ENCODE assay signal across 8 mouse cellular contexts in genomic region chr2:35581501-35582340, GRCm38 (mm10). TPM values are rescaled to one million over a fixed set of nuclear protein-coding genes. Genes with fewer than 3 reads are reported as not detected.
DNase-seq lines count a peak whose midpoint lies in the region; ATAC-seq lines count a peak whose summit lies in the region.

No protein-coding gene starts in this region.

- peak overlapping the region; percentile 75 for H3K4me3 ChIP-seq in brown adipose tissue, adult 24 weeks (ENCODE audit: insufficient read depth, low read depth, low read length)
- peak overlapping the region; percentile 48 for H3K4me3 ChIP-seq in forebrain, embryonic 16.5 days (replicated peaks; ENCODE audit: low read length)
- H3K4me3 ChIP-seq in hindbrain, embryonic 15.5 days = peak overlapping the region; percentile 42
- peak overlapping the region; percentile 47 for H3K4me3 ChIP-seq in liver, embryonic 11.5 days (ENCODE audit: low read depth, low read length)
- peak overlapping the region; percentile 49 for H3K4me3 ChIP-seq in neural tube, embryonic 11.5 days (ENCODE audit: low read depth, low read length)

- H3K4me2 ChIP-seq in forebrain, embryonic 16.5 days (ENCODE audit: low read length) = peak overlapping the region; percentile 89
- H3K4me2 ChIP-seq in hindbrain, embryonic 15.5 days = peak overlapping the region; percentile 89
- peak overlapping the region; percentile 66 for H3K4me2 ChIP-seq in liver, embryonic 11.5 days
- H3K4me2 ChIP-seq in neural tube, embryonic 11.5 days (ENCODE audit: low read depth) = peak overlapping the region; percentile 94

- H3K4me1 ChIP-seq in brown adipose tissue, adult 24 weeks (ENCODE audit: control insufficient read depth, insufficient read depth, insufficient read length, low read length) = peaks cover 13% of the 10 kb centered on the region
- peaks cover 19% of the 10 kb centered on the region for H3K4me1 ChIP-seq in forebrain, embryonic 16.5 days (replicated peaks; ENCODE audit: control insufficient read depth, insufficient read depth, low read length)
- H3K4me1 ChIP-seq in hindbrain, embryonic 15.5 days (replicated peaks) = peaks cover 22% of the 10 kb centered on the region
- peaks cover 4% of the 10 kb centered on the region; the same call in 1 of the 2 replicates for H3K4me1 ChIP-seq in liver, embryonic 11.5 days (replicated peaks; ENCODE audit: control insufficient read depth, insufficient read depth, low read length)
- H3K4me1 ChIP-seq in neural tube, embryonic 11.5 days (ENCODE audit: control insufficient read depth, insufficient read depth, low read length) = peaks cover 13% of the 10 kb centered on the region

- no peak for DNase-seq in cerebellum, postnatal 4 days (ENCODE audit: low spot score in 2 of 2)
- DNase-seq in liver, embryonic 11.5 days (ENCODE audit: low spot score) = peak; percentile 60
- DNase-seq in neural tube, embryonic 11.5 days (ENCODE audit: low spot score) = peak; percentile 56
- DNase-seq in natural killer cell, adult 2 months (ENCODE audit: low spot score in 2 of 2) = no peak

- WGBS in forebrain, embryonic 16.5 days = under 1% methylated on average over 69 of the region's 76 CpGs
- WGBS in hindbrain, embryonic 15.5 days = 2% methylated on average over 71 of the region's 76 CpGs
- 2% methylated on average over 73 of the region's 76 CpGs for WGBS in liver, embryonic 11.5 days
- WGBS in neural tube, embryonic 11.5 days = under 1% methylated on average over 68 of the region's 76 CpGs

- no peaks in the 10 kb centered on the region for H3K9me3 ChIP-seq in forebrain, embryonic 16.5 days (ENCODE audit: control insufficient read depth, low read length)
- H3K9me3 ChIP-seq in hindbrain, embryonic 15.5 days = no peaks in the 10 kb centered on the region
- H3K9me3 ChIP-seq in liver, embryonic 11.5 days (ENCODE audit: control insufficient read depth, low read length) = no peaks in the 10 kb centered on the region
- H3K9me3 ChIP-seq in neural tube, embryonic 11.5 days (ENCODE audit: control insufficient read depth, low read length) = no peaks in the 10 kb centered on the region

- peaks cover 20% of the 10 kb centered on the region for H3K27me3 ChIP-seq in forebrain, embryonic 16.5 days (replicated peaks; ENCODE audit: control insufficient read depth, insufficient read depth, low read length)
- peaks cover 52% of the 10 kb centered on the region for H3K27me3 ChIP-seq in hindbrain, embryonic 15.5 days
- peaks cover 86% of the 10 kb centered on the region for H3K27me3 ChIP-seq in liver, embryonic 11.5 days (replicated peaks; ENCODE audit: control insufficient read depth, insufficient read depth, low read length)
- peaks cover 31% of the 10 kb centered on the region for H3K27me3 ChIP-seq in neural tube, embryonic 11.5 days (ENCODE audit: control insufficient read depth, insufficient read depth, low read length)

- H3K36me3 ChIP-seq in forebrain, embryonic 16.5 days (ENCODE audit: control insufficient read depth, insufficient read depth) = no peaks in the 10 kb centered on the region
- no peaks in the 10 kb centered on the region for H3K36me3 ChIP-seq in hindbrain, embryonic 15.5 days
- H3K36me3 ChIP-seq in liver, embryonic 11.5 days (ENCODE audit: control insufficient read depth, insufficient read depth, low read length) = no peaks in the 10 kb centered on the region
- no peaks in the 10 kb centered on the region for H3K36me3 ChIP-seq in neural tube, embryonic 11.5 days (ENCODE audit: control insufficient read depth, insufficient read depth, low read length)

- 0 out of 2 replicates have a peak, but pooled peaks have one; percentile 16 for ATAC-seq in cerebellum, adult (ENCODE audit: insufficient number of reproducible peaks, low FRiP score, low TSS enrichment)
- peak; percentile 32; the same call in 1 of the 2 replicates for ATAC-seq in forebrain, embryonic 16.5 days
- no peak; the same call in 1 of the 2 replicates for ATAC-seq in hindbrain, embryonic 15.5 days (ENCODE audit: low FRiP score, low read depth)
- no peak; the same call in 1 of the 2 replicates for ATAC-seq in liver, embryonic 11.5 days (replicated peaks; ENCODE audit: low FRiP score)
- ATAC-seq in neural tube, embryonic 11.5 days (ENCODE audit: insufficient read depth, low FRiP score, low TSS enrichment) = peak; percentile 48

- H3K9ac ChIP-seq in forebrain, embryonic 16.5 days (replicated peaks; ENCODE audit: low read depth, low read length) = peak overlapping the region; percentile 58
- H3K9ac ChIP-seq in hindbrain, embryonic 15.5 days = peak overlapping the region; percentile 33
- H3K9ac ChIP-seq in liver, embryonic 11.5 days (ENCODE audit: low read depth, low read length) = peak overlapping the region; percentile 62
- H3K9ac ChIP-seq in neural tube, embryonic 11.5 days (ENCODE audit: low read length) = peak overlapping the region; percentile 57

- no peak overlapping the region for H3K27ac ChIP-seq in brown adipose tissue, adult 24 weeks (replicated peaks; ENCODE audit: low read depth, low read length)
- H3K27ac ChIP-seq in forebrain, embryonic 16.5 days (ENCODE audit: low read length) = no peak overlapping the region
- no peak overlapping the region for H3K27ac ChIP-seq in hindbrain, embryonic 15.5 days (replicated peaks)
- H3K27ac ChIP-seq in liver, embryonic 11.5 days (ENCODE audit: low read depth, low read length) = peak overlapping the region; percentile 26; the same call in 1 of the 2 replicates
- no peak overlapping the region for H3K27ac ChIP-seq in neural tube, embryonic 11.5 days (ENCODE audit: low read depth, low read length)

RNA-seq across cellular contexts. Expression of gene Dab2ip, which starts 23.7 kb away (rescaled TPM):
- 14.3 and 19.1 TPM in 2 replicates for polyA plus RNA-seq in brown adipose tissue, adult 24 weeks (2012; ENCODE audit: insufficient read depth, insufficient read length, missing spikeins)
- 39.3 and 42.8 TPM in 2 replicates for polyA plus RNA-seq in forebrain, embryonic 16.5 days (2015; fragmentation: Nextera tagmentation; extraction: Ambion mirVana)
- polyA plus RNA-seq in hindbrain, embryonic 15.5 days (2015; fragmentation: Nextera tagmentation; extraction: Ambion mirVana) = 70.7 and 79.3 TPM in 2 replicates
- polyA plus RNA-seq in liver, embryonic 11.5 days (2014; fragmentation: Nextera tagmentation; extraction: Ambion mirVana) = 16.2 and 20.0 TPM in 2 replicates
- polyA plus RNA-seq in neural tube, embryonic 11.5 days (2014; fragmentation: Nextera tagmentation; extraction: Ambion mirVana) = 54.4 and 61.2 TPM in 2 replicates

Comparison
In these comparisons a context has a peak if more than half of its experiments do, and no peak if none do; other contexts are left out.
1. ATAC-seq: peak in cerebellum, adult (single experiment), forebrain, embryonic 16.5 days (single experiment) and neural tube, embryonic 11.5 days (single experiment); none in hindbrain, embryonic 15.5 days (single experiment) and liver, embryonic 11.5 days (single experiment).
2. DNase-seq: peak in liver, embryonic 11.5 days (single experiment) and neural tube, embryonic 11.5 days (single experiment); none in cerebellum, postnatal 4 days (0 of 2) and natural killer cell, adult 2 months (0 of 2).
3. Peak in every context shown above with its lines, with median percentiles within 50 percentile points of each other: H3K4me3 ChIP-seq, H3K4me2 ChIP-seq and H3K9ac ChIP-seq.